Comparison of ENCODE assay signal across 10 mouse cellular contexts in genomic region chr11:60168780-60169179, GRCm38 (mm10). TPM values are rescaled to one million over a fixed set of nuclear protein-coding genes. Genes with fewer than 3 reads are reported as not detected.
DNase-seq lines count a peak whose midpoint lies in the region; ATAC-seq and TF ChIP-seq lines count a peak whose summit lies in the region.
"Had no signal": no experiment of that assay in that cellular context is flagged by ENCODE, and none has a peak within 500 bp of the region (broad histone marks: within the 10 kb centered on the region; RNA-seq: fewer than 3 reads in every experiment).

No protein-coding gene starts in this region.

- H3K4me3 ChIP-seq in layer of hippocampus, adult 2 months, result no peak overlapping the region
- H3K4me3 ChIP-seq in embryonic facial prominence, embryonic 14.5 days (ENCODE audit: low read depth, low read length), result no peak overlapping the region
- H3K4me3 ChIP-seq in hindbrain, embryonic 11.5 days (ENCODE audit: low read depth, low read length), result no peak overlapping the region
- no peak overlapping the region for H3K4me3 ChIP-seq in neural tube, embryonic 14.5 days (ENCODE audit: low read depth, low read length)

- 20% methylated on average over 9 of the region's 9 CpGs for WGBS in embryonic facial prominence, embryonic 14.5 days
- 52% methylated on average over 9 of the region's 9 CpGs for WGBS in hindbrain, embryonic 11.5 days
- WGBS in neural tube, embryonic 14.5 days, result 17% methylated on average over 9 of the region's 9 CpGs

- peaks cover 23% of the 10 kb centered on the region for H3K4me1 ChIP-seq in embryonic facial prominence, embryonic 14.5 days (ENCODE audit: control insufficient read depth, insufficient read depth, low read length)
- H3K4me1 ChIP-seq in hindbrain, embryonic 11.5 days (replicated peaks; ENCODE audit: control insufficient read depth, insufficient read depth, low read length), result peaks cover 9% of the 10 kb centered on the region
- H3K4me1 ChIP-seq in neural tube, embryonic 14.5 days (ENCODE audit: control insufficient read depth, insufficient read depth, low read length), result peaks cover 31% of the 10 kb centered on the region

- no peaks in the 10 kb centered on the region for H3K27me3 ChIP-seq in embryonic facial prominence, embryonic 14.5 days (replicated peaks; ENCODE audit: control insufficient read depth, insufficient read depth, low read length)
- H3K27me3 ChIP-seq in hindbrain, embryonic 11.5 days (ENCODE audit: control insufficient read depth, insufficient read depth, low read length), result no peaks in the 10 kb centered on the region
- H3K27me3 ChIP-seq in neural tube, embryonic 14.5 days (ENCODE audit: control insufficient read depth, insufficient read depth, low read length), result no peaks in the 10 kb centered on the region

- H3K9me3 ChIP-seq in embryonic facial prominence, embryonic 14.5 days (ENCODE audit: control insufficient read depth, low read length), result no peaks in the 10 kb centered on the region
- no peaks in the 10 kb centered on the region for H3K9me3 ChIP-seq in hindbrain, embryonic 11.5 days (ENCODE audit: control insufficient read depth, low read length)
- H3K9me3 ChIP-seq in neural tube, embryonic 14.5 days (ENCODE audit: control insufficient read depth, low read length), result no peaks in the 10 kb centered on the region

- no peaks in the 10 kb centered on the region for H3K36me3 ChIP-seq in embryonic facial prominence, embryonic 14.5 days (ENCODE audit: control insufficient read depth, insufficient read depth, low read length)
- no peaks in the 10 kb centered on the region for H3K36me3 ChIP-seq in hindbrain, embryonic 11.5 days (ENCODE audit: control insufficient read depth, insufficient read depth, low read length)
- no peaks in the 10 kb centered on the region for H3K36me3 ChIP-seq in neural tube, embryonic 14.5 days (ENCODE audit: control insufficient read depth, insufficient read depth, low read length)

- TF ChIP-seq CTCF in layer of hippocampus, adult 2 months (conservative IDR thresholded peaks at IDR 0.05), result no peak

- ATAC-seq in embryonic facial prominence, embryonic 14.5 days (ENCODE audit: low read depth), result no peak
- no peak for ATAC-seq in hindbrain, embryonic 11.5 days (ENCODE audit: low FRiP score)
- 0 out of 2 replicates have a peak, but pooled peaks have one; percentile 3 for ATAC-seq in neural tube, embryonic 14.5 days (ENCODE audit: low read depth)

- no peak overlapping the region for H3K4me2 ChIP-seq in embryonic facial prominence, embryonic 14.5 days (ENCODE audit: low read depth, low read length)
- H3K4me2 ChIP-seq in hindbrain, embryonic 11.5 days (replicated peaks; ENCODE audit: low read depth, low read length), result no peak overlapping the region; the same call in 1 of the 2 replicates
- 0 out of 2 replicates have a peak overlapping the region, but pooled peaks have one; percentile 1 for H3K4me2 ChIP-seq in neural tube, embryonic 14.5 days (ENCODE audit: low read depth, low read length)

- no peak for DNase-seq in layer of hippocampus, adult 2 months (ENCODE audit: low spot score in 2 of 2)
- DNase-seq in layer of hippocampus, adult 9-10 months (ENCODE audit: low spot score), result no peak
- no peak for DNase-seq in embryonic facial prominence, embryonic 14.5 days (ENCODE audit: low spot score)
- no peak for DNase-seq in hindbrain, embryonic 11.5 days (ENCODE audit: low spot score)
- no peak for DNase-seq in natural killer cell, adult 2 months (ENCODE audit: low spot score in 2 of 2)
- DNase-seq in spleen, postnatal 14 days (ENCODE audit: low spot score in 2 of 2), result no peak
- DNase-seq in gastrocnemius, adult 8-10 months (ENCODE audit: low spot score in 2 of 2), result no peak
- DNase-seq: right cerebral cortex, postnatal 14 days had no signal

- peak overlapping the region; percentile 25; the same call in 1 of the 2 replicates for H3K27ac ChIP-seq in layer of hippocampus, adult 2 months
- H3K27ac ChIP-seq in embryonic facial prominence, embryonic 14.5 days (replicated peaks; ENCODE audit: low read depth, low read length), result no peak overlapping the region
- H3K27ac ChIP-seq in hindbrain, embryonic 11.5 days (ENCODE audit: low read depth, low read length), result peak overlapping the region; percentile 45
- peak overlapping the region; percentile 76 for H3K27ac ChIP-seq in neural tube, embryonic 14.5 days (ENCODE audit: low read depth, low read length)
- H3K27ac ChIP-seq: macrophage had no signal

- peak overlapping the region; percentile 20; the same call in 1 of the 2 replicates for H3K9ac ChIP-seq in embryonic facial prominence, embryonic 14.5 days (ENCODE audit: low read depth, low read length)
- H3K9ac ChIP-seq in hindbrain, embryonic 11.5 days (ENCODE audit: low read depth, low read length), result 0 out of 2 replicates have a peak overlapping the region, but pooled peaks have one; percentile 12
- no peak overlapping the region for H3K9ac ChIP-seq in neural tube, embryonic 14.5 days (replicated peaks; ENCODE audit: low read depth, low read length)

RNA-seq across cellular contexts. Expression of gene Srebf1, which starts 53.6 kb away (rescaled TPM):
- total RNA-seq in layer of hippocampus, adult 2 months (2021), result 10 to 100 TPM; 64.2 to 70.8 TPM
- 58.3 and 67.6 TPM in 2 replicates for polyA plus RNA-seq in embryonic facial prominence, embryonic 14.5 days (2014; fragmentation: Nextera tagmentation; extraction: Ambion mirVana)
- 40.4 and 44.7 TPM in 2 replicates for polyA plus RNA-seq in hindbrain, embryonic 11.5 days (2014; fragmentation: Nextera tagmentation; extraction: Ambion mirVana)
- polyA plus RNA-seq in neural tube, embryonic 14.5 days (2014; fragmentation: Nextera tagmentation; extraction: Ambion mirVana), result 38.5 and 41.3 TPM in 2 replicates
- total RNA-seq in gastrocnemius, adult 8-10 months (2022), result 10 to 100 TPM; 35.4 to 57.5 (median 43.5) TPM
